Mouse (Mus musculus) embryo, embryonic 9.5 days (tissue): Measurements from ENCODE around the gene Ercc1.

ENCODE experiments used
- DNase-seq: peaks from one replicate; pipeline ENCODE4 v3.0.0-alpha.2; 2017; ENCODE audit errors: extremely low spot score

Ercc1 gene

DNA sequence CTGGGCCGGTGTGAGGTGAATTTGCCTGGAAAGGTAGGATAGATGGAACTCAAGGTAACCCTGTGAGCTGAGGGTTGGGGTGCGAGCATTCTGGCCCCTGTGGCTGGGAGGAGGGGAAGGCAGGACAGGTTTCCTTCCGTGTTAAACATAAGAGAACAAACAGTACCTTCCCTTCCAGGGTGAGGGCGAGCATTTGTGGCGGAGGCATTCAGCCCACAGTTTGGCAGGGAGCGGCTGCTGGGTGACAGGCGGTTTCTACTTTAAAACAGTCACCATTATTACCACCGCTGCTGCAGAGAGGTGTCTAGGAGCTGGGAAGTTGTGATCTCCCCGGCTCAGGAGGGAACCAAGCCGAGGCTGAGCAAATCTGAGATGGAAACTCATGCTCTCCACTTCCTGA is 7.5 kb upstream of the Ercc1 start:
- DNase-seq = no peak

DNA sequence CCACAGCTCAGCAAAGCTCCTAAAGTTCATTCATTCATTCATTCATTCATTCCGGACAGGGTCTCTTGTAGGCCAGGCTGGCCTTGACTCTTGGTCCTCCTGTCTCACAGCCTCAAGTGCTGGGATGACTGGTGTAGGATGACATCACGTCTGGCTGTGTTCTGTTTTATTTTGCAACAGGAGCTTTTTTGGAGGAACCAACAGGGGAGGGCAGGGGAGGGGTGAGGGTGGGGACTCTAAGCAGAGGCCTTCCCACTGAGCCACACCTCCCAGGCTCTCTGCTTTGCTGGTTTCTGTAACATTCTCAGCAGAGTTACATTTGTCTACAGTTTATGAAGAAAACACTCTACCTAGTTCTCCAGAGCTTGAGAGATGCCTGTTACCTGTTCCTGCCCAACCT is 6.5 kb upstream of the Ercc1 start:
- no peak for DNase-seq

DNA sequence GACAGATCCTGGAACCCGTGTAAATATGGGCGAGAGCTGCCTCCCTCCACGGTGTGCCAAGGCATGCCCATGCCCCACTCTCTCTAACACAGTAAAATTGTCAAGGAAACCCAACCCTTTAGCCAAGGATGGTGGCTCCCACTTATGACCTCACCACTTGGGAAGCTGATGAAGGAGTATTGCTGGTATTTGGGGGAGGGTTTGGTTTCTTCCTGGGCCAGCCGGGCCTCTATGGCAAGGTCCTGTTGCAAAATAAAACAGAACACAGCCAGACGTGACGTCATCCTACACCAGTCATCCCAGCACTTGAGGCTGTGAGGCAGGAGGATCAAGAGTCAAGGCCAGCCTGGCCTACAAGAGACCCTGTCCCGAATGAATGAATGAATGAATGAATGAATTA is 6.0 kb upstream of the Ercc1 start:
- no peak for DNase-seq

DNA sequence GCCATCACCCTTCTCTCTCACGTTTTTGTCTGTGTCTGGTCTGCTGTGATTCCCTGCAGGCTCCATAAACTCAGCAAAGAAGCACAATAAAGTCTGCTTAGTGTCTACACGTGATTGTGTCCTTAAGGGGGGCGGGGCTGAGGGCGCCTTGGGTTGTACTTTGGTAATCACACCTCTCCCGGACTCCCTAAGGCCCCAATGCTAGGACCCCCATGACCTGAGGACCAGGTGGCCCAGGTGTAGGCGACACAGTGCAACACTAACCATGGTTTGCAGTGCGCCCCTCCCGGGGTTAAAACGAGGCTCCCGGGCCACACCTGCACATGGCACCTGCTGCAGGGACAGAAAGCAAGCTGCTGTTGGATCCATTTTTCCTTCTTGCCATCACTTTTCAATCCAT is 3.3 kb upstream of the Ercc1 start:
- DNase-seq = no peak

DNA sequence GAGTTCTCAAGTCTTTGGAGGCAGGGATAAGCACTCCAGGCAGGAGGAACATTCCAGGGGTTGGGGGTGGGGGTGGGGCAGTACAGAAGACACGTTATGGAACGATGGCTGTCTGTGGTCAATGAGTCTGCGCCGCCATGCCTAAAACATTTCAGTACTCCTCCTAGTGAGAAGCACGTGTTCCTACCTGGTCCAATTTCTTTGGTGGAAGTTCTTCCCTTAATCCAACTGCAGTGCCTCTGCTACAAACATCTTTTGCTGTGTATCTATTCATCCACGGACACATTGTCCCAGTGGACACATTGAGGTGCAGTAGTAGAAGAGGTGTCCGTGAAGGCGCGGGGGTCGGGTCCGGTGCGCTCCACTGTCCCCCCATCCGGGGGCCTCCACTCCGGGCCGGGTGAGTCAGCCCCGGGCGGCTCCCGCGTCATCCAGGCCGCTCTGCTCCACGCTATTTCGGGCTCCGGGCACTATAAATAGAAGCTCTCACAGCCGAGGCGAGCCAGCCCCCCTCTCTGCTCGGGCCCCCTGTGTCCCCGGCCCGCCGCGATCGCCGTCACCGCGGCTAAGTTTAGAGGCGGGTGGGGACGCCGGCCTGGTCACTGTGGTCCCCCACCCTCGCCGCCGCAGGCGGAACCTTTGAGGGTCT is 2.7 kb upstream of the Ercc1 start:
- DNase-seq = peak; percentile 54

DNA sequence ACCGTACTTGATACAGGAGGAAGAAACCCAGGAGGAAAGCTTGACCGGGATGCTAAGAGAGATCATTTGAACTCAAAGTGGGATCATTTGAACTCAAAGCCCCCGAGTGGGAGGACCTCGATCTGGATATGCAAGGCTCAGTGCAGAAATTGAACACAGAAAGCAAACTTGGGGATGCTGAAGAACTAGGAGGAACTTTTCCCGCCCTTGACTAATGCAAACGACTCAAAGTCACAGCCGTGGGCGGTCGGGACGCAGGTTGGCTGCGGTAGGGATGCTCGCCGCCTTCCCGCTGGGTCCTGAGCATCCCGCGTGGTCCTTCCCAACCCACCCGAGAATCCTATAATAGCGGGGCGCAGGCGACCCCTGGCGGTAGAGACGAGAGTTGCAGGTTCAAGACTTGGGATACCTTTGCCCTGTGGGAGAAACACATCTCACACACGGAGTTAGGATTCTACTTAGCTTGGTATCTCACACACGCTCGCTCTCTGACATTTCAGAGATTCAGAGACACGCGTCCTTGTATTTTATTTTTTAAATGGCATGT is 2.0 kb upstream of the Ercc1 start:
- peak; percentile 88 for DNase-seq

DNA sequence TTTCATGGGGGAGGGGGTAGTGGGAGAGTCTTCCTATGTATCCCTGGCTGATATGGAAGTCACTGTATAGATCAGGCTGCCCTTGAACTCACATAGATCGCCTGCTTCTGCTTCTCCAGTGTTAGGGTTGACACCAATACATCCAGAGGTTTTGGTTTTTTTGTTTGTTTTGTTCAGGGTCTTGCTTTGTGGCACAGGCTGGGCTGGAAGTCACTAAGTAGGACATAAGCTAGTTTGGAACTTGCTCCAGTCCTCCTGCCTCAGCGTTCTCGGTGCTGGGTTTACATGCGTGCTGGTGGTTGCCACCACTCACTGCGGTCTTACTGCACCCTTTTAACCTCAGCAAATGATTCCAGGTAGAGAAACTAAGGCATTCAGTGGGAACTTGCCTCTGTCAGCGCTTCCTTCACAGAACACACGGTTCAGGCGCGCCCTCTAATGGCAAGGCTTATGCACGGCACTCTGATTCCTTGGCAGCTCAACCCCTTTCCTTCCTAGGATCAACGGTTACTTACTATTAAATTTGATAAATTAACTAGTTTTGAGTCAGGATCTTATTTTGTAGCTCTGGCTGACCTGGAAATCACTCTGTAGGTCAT is 1.3 kb upstream of the Ercc1 start:
- peak; percentile 80 for DNase-seq

DNA sequence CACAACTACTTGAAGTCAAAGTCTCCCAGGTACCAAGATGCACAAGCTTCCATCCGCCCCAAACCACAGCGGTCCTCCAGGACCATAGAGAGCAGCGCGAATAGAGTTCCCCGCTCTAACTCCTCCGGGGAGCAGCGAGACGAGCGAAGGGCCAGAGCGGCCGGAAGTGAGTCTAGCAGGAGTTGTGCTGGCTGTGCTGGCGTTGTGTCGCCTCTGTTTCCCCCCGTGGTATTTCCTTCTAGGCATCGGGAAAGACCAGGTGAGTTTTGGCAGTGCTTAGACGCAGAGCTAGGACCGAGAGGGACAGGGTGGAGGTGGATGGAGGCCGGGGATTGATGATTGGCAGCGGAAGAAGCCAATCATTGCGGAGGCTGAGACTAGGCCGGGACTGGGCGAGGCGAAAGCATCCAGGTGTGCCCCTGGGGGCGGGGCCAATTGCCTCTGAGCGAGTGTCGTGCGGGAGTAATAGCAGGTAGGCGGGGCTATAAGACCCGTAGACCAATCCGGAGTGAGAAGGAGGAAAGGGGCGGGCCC is 427 bp downstream of the Ercc1 start:
- DNase-seq = peak; percentile 98

DNA sequence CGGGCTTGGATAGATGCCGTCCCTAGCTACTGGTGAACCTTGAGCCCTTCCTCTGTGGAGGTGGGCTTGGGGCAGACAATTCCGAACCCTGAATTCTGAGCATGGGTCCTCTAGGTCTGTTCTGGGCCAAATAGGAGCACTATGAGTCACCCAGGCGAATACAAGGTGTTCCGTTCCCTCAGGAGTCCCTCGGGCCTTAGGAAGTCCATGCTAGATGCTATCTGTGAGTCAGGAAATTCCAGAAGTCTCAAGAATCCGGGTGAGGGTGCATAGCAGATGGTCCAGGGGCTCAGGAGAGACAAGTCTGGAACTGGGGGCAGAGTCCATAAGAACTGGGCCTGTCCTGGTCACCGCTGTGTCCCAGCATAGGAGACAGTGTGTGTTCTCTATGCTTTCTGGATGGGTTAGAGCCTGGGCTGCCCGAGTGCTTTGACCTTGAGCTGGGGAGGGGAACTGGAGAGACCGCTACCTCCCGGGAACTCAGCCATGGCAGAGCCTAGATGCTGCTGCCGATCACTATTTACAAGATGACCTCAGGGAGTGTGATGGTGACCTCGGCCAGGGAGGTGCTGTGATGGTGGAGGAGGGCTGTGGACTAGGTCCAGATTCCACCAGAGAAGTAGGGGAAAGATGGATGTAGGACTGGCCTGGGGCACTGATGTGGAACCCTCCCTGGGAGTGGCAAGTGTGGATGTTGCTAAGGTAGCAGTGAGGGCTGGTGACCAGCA is 4.8 kb downstream of the Ercc1 start:
- DNase-seq = no peak

DNA sequence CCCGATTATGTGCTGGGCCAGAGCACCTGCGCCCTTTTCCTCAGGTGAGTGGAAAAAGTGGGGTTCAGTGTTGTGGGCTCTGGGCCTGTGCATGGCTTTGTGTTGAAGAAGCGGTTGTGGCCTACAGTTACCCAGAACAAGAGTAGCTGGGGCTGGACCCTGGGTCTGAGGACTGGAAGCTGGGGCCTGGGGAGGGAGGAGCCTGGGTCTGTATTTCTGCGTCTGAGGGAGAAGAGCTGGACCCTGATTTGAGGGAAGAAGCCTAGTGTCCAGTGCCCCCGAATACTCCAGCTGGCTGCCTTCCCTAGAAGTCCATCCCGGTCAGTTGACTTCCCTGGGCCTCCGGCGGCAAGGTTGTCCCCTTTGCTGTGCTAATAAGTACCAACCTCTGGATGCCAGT is 5.6 kb downstream of the Ercc1 start:
- no peak for DNase-seq

DNA sequence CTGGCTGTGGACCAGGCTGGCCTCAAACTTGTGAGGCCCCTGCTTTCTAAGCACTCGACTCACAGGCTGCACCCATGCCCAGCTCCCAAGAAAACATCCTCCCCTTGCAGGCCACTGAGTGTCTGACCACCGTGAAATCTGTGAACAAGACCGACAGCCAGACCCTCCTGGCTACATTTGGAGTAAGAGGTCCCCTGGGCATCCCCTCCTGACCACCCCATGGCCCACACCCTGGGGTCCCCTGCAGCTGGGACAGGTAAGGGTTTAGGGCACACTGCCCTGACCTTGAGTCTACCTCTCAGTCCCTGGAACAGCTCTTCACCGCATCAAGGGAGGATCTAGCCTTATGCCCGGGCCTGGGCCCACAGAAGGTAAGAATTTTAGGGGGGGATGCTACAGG is 10.4 kb downstream of the Ercc1 start:
- no peak for DNase-seq

DNA sequence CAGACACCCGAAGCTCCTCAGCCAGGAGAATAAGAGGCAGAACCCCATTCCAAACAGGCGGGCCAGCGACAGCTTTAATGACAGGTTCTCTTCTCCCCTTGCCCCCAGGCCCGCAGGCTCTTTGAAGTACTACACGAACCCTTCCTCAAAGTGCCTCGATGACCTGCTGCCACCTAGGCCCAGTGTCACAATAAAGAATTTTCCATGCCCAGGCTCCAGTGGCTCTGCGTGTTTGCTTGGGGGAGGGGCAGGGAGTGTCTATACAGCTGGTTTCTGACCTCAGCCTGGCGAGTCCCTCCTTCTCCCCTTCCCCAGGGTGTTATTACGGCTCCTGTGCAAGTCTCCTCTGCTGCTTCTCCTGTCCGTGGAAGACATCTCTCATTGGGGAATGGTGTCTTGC is 11.7 kb downstream of the Ercc1 start:
- peak; percentile 17 for DNase-seq

DNA sequence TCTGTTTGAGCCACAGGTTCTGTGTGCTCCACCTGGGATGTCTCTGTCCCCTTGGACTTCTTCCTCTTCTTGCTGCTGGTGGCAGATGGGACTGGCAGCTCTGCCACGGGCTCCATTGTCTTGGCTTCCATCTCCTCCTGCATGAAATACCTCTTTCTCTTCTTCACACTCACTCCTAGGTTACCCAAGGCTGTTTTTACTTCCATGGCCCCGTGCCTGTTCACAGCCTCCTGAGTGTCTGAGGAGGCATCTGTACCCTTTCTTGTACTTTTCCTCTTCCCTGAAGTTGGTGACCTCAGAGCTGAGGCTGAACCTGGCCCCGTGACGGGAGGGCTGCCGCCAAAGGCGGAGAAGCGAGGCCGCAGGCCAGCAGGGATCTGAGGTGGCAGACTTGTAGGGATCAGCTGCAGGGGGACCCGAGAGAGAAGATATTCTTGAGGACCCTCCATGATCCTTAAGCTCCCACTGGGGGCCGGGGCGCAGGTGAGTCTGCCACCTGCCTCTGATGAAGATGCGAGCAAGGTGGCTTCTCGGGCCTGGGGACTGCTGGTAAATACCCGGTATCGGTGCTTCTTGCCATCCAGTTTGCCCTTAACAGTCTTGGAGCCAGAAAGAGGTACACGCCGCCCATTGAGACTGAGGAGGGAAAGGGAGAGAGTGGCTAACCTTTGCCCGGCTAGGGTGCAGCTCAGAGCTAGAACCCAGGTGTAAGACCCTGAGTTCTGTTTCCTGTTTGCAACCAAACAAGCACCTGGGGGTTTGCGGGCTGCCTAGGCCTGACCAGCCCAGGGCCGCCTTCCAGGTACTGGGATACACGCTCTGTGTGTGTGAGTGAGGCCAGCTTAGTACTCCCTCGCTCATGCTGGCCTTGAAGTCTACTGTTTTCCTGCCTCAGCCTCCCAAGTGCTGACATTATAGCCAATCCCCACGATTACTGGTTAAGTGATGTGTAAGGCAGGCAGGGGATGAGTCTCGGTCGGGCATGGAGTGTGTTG is 13.1 kb downstream of the Ercc1 start:
- no peak for DNase-seq

DNA sequence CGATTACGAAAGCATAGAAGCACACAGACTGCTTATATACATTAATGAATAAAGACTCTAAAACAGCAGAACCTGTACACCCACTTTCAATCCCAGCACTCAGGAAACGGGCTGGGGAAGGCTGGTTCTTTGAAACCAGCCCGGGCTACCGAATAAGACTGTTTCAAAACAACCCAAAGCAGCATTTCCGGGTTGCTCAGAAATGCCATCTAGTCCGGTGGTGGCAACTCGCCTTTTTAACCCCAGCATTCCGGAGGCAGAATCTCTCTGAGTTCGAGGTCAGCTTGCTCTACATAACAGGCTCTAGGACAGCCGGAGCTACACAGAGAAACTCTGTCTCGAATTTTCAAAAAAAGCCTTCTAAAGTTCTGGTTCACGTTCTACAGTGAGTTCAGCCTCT is 14.1 kb downstream of the Ercc1 start:
- DNase-seq = peak; percentile 19

DNA sequence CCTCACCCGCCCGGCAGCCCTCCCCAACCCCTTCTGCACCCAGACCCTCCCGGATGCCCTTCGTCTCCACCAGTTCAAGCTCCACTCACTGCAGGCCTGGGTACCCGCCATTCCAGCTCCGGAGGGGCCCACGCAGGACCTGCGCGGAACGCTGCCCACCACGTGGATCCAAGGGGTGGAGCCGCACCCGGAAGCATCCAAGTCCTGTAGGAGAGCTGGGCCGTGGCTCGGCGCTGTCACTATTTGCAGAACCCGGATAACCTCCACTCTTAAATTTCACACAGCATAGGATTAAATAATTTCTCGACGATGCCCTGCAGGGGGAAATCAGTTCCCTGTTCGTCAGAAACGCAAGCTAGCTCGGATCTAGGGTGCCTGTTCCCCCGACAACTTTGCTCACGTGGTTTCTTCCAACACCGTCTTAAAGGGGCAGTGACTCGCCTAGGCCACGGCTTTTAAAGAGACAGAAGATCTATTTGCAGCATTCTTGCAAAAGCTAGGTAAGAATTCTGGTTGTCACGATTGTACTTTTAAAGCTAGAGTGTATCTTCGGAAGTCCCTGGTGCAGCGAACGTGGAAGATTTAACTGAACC is 14.8 kb downstream of the Ercc1 start, which contains the start of the genes Cd3eap and Ppp1r13l:
TSS of gene Cd3eap (minus strand) at position 185 of the 593 bp plus-strand sequence.
TSS of gene Ppp1r13l (plus strand) at position 451 of the 593 bp plus-strand sequence.
- DNase-seq = peak; percentile 92

DNA sequence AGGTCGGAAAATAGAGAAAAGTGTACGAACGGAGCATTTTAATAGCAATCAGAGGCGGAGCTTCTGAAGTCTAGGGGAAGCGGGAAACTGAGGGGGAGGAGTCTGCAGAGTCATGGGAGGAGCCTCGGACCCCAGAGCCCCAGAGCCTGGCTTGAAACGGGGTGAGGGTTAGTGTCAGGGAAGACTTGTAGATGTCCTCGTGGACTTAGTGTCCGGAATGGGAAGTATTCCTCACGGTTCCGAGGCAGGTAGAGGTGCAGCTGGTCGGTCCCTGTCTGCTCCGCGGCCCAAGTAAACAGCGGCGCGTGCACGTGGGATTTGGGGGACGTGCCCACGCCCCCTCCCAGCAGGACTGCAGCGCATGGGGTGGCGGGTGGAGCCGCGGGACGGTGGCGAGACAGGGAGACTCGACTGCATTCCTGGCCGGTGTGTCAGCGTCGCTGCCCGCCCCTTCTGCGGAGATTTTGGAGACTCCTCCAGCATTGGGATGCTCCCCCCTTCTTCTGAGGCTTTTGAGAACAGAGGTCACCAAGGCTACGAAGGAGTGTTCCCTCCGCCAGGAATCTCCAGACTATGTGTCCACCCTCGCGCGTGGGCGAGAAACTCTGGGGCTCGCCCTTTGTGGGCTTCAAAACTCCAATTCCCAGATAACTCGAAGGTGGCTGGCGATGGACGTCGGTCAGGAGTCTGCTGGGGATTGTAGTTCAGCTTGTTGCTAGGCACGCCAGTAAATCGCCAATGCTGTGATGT is 15.5 kb downstream of the Ercc1 start:
- DNase-seq = peak; percentile 91

DNA sequence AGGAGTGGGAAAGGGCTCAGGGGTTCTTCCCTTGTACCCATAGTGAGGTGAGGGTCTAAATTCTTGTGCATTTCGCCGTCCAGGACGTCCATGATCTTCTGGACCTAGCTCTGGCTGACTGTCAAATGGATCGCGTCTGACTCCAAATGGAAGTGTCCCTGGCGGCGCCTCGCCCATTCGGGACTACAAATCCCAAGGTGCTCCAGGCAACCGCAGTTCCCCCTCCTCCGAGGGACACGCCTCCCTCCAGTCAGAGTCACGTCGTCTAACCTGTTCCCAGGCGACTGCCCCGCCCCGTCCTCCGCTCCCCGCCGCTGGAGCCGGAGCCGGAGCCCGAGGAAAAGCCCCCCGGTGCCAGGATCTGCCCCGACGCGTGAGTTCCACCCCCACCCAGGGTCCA is 16.4 kb downstream of the Ercc1 start:
- DNase-seq = peak; percentile 87

DNA sequence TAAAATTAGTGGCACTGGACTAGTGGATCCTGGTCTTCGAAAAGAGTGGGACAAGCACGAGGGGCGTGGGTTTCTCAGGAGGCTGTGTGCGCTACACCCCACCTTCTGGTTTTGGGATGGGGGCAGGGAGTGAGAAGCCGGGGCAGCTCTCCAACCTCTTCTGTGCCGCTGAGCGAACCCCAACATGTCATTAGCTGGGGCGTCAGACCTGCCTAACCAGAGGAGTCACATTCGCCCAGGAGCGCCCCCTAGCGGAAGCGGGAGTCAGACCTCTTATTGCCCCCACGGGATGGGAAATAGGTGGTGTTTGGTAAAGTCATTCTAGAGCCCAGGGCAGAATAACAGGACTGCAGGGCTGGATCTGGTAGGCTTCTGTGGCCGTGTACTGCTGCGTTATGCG is 17.1 kb downstream of the Ercc1 start:
- DNase-seq = peak; percentile 74

DNA sequence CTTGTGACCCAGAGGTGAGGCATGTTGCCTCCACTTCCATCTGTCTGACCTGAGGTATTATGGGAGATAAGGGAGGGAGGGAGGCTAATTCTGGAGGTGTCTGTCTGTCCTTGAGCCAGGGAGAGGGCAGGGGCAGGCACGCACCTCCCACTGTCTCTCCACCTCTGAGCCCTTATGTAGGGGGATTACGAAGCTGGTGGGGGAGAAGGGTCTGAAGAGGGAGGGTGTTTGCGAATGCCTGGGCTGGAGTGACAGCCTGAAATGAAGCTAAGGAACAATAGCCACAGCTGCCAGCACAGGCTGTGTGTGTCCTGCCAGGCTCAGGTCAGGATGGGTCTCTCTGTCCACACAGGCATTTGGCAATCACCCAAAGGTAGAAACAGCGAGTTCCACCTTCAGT is 17.7 kb downstream of the Ercc1 start:
- no peak for DNase-seq

DNA sequence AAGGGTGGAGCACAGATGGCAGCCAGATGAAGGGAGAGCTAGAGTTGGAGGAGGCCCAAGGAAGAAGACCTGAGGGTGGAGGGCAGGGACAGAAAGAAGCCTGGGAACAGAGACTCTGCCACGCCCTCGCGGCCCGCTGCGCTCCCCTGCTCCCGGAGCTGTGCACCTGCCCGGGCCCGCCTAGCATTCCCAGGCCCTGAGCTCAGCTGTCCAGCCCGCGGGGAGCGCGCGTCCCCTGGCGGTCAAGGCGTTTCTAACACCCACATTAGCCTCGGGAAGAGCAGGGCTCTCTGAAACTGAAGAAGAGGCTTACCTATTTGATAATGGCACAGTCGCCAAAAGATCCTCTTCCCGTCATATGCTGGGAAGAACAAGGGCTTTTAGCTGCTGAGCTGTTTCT is 19.3 kb downstream of the Ercc1 start:
- peak; percentile 75 for DNase-seq
